Mouse (Mus musculus) kidney, postnatal 4 days (tissue): Measurements from ENCODE around the gene Gm32742.
"Not testable (repeated sequence)": the region's sequence is repeated elsewhere in the genome, so short reads cannot be mapped to it uniquely, and the experiment has no call there.

Experiments used
- DNase-seq, 2 experiments: peaks; one replicate each; pipeline ENCODE4 v3.0.0; 2021; ENCODE audit warnings: mixed read lengths in 2 of 2

The Gm32742 gene

DNA sequence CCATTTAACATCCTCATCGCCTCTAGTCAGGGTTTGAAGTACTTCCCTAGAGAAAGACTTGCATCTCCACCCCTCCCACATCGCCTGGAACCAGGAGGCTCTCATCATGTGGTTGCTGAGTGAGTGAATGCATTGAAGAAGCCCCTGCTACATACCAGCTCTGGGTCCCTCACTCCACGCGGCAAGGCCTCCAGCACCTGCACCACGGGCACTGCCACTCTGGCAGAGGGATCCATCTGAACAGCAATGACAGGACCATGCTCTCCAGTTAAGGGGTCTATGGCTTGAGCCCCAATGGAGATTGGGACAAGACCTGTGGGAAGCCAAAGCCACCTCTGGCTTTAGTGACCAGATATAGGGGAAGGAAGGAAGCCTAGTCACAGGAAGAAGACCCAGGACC is 18.0 kb downstream of the Gm32742 start:
- DNase-seq: no peak

DNA sequence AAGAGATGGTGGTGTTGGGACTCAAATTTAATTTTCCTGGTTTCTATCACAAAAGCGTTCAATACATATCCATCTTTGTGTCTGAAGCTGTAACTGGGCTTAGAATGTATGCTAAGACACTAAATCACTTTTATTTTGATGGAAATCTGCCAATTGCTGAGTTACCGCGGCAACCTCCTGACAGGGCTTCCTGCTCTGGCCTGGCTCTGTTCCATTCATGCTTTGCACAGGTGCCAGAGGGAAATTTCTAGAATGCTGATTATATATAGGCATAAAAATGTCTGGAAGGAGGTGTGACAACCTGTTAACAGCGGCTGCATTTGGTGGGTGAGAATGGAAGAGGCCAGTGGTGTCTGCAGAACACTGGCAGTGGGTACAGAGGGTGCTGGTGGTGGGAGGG is 18.8 kb downstream of the Gm32742 start:
- DNase-seq: peak in 1 of 2 experiments; percentile 37

DNA sequence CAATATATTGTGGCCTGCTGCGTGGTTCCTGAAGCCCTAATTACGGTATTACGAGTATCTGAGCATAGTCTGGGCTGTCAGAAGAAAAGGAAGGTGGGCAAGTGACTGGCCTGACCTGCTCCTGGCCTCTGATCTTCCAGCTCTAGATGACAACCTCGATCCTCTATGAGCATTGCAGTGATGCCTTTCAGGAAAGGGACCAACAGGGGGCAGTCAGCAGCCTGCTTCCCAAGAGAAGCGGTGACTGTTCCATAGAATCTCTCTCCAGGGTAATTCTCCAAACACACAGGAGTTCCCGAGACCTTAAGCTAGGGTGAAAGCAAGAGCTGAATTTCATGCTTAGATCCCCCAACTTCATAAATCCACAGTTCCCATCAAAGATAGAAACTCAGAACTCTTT is 21.1 kb downstream of the Gm32742 start:
- DNase-seq: no peak

DNA sequence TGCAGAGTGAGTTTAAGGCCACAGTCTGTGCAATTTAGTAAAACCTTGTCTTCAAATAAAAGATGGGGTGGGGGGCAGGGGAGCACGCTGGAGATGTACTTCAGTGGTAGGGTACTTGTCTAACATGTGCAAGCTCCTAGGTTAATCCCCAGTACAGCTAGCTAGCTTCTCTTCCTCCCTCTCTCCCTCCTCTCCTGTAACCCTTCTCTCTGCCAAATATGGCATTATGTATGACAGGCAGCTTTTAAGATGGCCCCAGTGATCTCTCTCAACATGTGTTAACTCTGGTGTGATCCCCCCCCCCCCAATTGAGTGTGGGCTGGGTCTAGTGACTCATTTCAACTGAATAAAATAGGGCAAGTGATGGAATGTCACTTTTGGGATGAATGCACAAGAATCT is 21.9 kb downstream of the Gm32742 start:
- DNase-seq: no peak

DNA sequence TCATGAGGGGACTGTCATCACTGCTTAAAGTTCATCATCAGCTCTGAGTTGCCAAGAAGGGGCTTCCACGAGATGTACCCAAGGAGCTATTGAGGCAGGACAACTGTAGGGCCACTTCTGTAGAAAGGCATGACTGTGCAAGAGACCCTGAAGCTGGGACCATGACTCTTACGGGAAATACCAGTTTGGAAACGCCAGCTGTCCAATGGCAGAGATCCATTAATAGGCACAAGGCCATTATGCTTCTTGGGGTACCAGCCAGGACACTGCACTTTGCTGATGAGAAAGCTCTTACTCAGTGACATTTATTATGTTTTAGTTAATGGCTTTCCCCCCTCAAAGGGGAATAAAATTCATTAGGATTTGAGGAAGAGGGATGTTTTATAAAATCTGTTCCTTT is 24.6 kb downstream of the Gm32742 start:
- no peak for DNase-seq

DNA sequence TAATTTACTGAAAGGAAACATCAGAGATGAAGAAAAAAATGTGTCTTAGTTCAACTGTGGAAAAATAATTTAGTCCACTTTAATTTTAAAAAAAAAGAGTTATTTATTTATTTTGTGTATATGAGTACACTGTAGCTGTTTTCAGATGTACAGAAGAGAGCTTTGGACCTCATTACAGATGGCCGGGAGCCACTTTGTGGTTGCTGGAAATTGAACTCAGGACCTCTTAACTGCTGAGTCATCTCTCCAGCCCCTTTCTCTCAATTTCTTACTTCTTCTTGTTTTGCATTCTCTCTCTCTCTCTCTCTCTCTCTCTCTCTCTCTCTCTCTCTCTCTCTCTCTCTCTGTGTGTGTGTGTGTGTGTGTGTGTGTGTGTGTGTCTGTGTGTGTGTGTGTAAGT is 25.9 kb downstream of the Gm32742 start:
- DNase-seq: not testable (repeated sequence)

DNA sequence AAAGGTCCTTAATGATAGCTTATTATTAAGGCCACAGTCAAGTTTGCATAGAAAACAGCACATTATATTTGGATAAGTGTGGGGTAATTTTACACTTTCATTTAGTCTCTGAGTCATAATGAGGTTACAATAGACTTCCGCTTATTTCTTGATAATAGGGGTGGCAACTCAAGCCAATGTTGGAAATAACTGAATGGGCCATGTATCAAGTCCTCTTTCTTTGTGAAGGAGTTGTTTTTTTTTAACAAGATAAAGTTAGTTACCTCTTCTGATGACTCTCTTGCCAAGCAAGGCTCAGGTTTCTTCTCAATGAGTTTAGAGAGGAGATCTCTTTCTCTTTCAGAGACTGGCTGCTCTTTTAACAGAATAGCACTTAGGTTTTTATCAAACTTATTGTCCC is 27.0 kb downstream of the Gm32742 start:
- DNase-seq: no peak

DNA sequence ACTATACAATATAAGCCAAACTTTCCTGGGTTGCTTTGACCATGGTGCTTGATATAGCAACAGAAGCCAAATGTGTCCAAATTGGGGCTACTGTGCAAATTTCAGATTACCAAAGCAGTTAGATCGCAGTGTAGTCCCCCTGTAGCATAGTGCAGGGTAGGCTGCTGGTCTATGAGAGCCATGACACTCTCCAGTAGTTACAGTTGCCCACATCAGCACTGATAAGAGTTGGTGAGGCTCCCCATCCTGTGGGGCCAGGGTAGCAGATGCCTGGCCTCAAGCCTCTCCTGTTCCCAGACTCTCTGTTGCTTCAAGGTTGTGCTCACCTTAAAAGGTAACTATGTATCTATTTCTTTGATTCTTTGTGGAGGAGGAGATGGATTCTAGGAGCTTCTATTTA is 27.5 kb downstream of the Gm32742 start:
- no peak for DNase-seq

DNA sequence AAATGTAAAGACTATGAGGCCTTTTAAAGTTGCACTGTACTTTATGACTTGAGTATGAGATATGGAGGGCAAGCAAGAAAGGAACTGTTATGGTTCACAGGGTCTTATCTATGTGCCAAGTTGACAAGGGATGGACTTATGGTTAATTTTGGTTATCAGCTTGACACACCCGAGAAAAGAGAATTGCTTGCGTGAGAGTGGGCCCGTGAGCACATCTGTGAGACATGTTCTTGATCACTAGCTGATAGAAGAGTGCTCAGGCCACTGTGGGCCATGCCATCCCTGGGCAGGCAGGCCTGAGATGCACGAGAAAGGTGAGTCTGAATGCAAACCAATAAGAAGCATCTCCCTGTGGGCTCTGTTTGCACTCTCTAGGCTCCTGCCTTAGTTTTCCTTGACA is 27.9 kb downstream of the Gm32742 start:
- no peak for DNase-seq

DNA sequence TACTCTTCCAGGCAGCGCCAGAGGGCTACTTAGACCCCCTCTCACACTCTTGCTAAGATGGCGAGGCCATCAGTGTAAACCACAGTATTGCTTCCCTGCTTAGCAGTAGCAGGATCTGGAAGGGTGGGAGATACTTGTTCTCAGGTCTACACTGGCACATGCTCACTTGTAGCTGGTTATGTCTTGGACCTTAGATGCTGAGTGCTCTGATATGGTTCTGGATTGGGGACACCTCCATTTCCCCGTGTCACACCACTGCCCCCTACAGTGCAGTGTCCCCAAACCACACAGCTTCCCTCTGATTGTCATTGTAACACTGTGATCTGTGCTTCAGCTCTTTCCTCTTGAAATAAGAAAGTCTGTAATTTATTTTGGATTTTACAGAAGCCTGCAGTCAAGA is 28.3 kb downstream of the Gm32742 start:
- DNase-seq: peak; percentile 52 to 57

DNA sequence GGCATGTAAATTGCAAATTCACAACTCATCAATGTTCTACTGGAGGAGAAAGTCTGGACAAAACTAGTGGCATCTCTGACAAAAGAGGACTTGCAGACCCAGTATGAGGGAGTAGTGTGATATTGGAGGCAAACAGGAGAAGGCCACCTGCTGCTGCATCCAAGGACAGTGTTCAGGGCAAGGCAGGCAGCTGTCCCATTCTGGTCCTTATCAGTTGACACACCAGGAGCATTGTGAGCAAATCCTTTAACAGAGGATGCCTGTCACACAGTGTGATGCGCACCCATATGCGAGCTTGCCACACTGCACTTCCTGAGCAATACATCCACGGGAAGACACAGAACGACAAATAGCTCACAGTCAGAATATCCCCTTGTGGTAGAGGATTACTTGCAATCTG is 50.5 kb downstream of the Gm32742 start:
- no peak for DNase-seq

DNA sequence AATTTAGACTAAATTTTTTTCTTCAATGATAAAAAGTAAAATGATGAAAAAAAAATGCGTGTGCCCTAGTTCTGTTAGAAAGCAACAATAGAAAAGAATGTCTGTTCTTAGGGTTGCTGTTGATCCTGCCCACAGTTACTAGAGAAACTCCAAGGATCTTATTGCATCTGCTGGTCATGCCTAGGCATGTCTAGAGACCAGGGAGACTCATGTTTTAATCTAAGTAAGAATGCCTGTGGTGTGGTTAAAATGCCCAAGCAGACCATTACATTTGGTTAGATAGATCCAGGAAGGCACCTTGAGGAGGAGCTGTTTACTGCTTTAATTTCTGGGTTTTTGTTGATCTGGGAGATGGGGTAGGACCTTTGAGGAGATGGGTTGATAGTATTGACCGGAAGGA is 59.6 kb downstream of the Gm32742 start:
- DNase-seq: no peak

DNA sequence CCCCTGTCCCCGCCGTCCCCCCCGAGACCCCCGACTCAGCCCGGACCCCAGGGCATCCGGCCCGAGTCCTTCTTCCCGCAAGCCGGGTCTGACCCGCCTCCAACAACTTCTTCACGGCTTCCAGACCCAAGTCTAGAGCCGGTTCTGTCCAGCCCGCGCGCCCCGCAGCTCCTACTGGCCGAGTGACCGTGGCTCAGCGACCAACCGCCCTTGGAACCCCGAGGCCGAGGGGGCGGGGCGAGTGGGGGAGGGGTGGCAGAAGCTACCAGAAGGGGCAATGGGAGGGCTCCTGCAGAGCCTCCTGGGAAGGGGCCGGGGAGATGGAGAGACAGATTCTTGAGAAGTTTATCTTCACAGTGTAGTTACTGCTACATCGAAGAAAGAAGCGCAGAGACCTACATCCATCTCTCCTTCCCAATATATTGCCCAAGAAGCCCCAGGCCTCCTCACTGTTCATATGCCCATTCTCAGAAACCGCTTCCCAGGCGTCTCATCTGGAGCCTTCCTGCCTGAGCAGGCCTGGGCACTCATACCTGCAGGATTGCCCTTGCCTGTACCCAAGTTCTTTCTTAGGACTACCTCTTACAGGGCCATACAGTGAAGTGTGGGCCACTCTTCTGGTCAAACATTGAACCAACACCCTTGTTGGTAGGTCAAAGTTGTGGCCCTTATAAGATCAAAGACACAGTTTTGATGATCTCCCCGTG is 61.4 kb downstream of the Gm32742 start:
- peak; percentile 78 to 87 for DNase-seq

DNA sequence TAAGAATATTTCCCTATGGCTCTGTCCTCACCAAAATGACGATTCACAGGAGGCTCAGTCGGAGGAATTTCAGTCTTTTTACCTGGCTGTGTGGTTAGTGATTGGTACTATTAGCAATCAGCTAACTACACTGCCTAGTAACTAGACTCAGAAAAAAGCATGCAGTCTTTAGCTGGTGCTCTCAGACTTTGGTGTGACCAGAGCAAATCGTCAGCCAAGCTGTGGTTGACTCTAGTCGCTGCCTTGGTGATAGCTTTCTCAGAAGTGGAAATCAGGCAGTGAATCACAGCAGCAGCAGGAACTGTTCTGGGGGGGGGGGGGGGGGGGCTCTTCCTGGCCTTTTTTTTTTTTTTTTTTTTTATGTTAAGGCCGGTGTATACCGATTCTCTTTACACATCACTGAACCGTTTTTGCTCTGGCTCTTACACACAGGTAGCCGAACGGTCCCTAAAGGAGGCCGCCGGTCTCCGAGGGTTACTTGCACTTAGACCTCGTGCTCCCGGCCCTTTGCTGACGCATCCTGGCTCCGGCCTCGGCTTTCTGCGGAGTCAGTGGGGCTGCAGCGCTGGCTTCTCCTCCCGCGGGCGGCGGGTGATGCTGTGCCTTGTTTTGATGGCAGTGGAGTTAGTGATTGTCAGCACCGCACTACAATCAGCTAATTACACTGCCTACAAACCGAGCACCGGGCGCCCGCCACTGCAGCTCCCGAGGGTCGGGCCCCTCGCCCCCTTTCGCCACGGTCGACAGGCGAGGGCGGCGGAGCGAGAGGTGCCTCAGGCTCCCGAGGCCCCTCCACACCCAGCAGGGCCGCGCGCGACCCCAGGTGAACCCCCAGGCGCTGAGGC is 62.1 kb downstream of the Gm32742 start:
- peak; percentile 70 to 74 for DNase-seq

DNA sequence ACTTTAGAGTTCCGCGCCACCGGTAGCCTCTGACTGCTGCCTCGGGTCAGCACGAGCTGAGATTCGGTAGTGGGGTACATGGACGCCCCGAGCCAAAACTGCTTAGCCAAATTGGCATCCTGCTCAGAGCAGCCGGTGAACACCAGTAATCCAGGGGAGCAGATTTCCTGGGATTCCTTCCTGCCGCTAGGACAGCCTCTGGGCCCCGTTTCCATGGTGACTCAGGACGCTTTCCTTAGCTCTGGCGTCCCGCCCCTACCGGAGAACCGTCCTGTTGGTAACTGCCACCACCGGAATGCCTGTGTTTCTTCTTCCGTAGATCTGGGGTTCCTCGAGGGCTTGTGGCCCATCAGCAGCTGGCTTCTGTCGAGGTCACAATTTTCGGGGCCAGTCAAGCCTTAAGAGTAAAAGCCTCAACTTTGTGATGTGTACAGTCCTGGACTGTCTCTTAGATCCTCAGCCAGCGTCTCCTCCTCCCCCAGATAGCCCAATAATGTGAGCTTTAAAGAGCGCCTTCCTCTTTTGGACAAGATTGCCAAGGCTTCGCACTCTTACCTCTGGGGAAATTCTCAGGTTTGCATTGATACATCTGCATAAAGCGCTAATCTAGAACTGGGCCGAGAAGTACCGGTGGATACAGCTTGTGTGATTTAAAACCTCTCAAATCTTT is 63.4 kb downstream of the Gm32742 start, which contains the start of gene 4833427G06Rik:
Gene 4833427G06Rik (minus strand): TSS at position 323 of the 670 bp plus-strand sequence.
- peak; percentile 72 to 81 for DNase-seq

DNA sequence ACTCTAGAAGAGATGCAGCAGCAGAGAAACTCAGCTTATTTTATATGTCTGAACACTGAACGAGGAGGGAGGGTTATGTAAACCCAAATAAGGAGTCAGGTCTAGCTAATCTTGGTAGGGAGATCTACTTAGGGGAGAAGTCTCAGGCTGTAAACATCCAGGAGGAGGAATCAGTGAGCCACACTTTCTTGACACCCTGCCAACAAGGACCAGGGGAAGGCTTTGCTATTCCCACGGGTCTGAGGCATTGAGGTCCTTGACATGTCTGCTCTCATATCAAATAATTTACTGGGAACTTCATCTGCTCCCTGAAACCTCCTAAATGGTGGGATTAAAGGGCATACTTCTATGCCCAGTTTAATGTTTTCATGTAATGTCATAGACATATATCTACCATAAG is 69.0 kb downstream of the Gm32742 start:
- no peak for DNase-seq

DNA sequence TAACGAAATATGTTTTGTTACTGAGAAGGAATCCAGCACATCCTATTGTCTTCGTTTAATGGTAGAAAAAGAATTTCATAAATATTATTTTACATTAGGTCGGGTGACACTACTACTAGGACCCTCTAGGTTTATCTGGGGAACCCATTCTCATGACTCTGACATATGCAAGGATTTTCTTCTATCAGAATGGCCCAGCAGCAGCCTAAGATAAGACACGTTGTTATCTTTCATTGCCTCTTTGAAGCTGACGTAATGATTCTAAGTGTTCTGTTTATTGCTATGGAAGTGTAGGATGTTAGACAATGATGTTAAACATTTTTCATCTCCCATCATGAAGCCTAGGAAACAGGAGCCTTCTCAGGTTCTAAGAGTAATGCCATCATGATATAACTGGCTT is 71.6 kb downstream of the Gm32742 start:
- no peak for DNase-seq

DNA sequence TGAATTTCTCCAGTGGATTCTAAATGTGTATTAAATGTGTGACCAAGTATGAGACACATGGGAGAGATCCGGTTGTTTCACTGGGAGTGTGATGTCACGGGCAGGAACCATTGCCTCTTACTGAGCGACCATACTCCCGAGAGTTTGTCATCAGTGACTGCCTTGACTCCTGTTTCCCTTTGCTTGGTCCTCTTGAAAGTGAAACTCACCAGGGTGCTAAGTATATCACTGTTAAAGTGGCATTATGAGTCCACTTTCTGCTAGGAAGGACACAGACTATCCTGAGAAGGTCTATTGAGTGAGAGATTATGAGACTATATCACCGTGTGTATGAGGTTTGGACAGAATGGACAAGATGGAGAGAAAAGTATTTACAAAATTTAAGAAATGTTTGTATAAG is 83.7 kb downstream of the Gm32742 start:
- DNase-seq: no peak
